Mouse (Mus musculus) thymus, postnatal 0 days (tissue): Measurements from ENCODE around the gene Pcsk1n. TPM values are rescaled to one million over a fixed set of nuclear protein-coding genes. Genes with fewer than 3 reads are reported as not detected.
"Not testable (repeated sequence)": the region's sequence is repeated elsewhere in the genome, so short reads cannot be mapped to it uniquely, and the experiment has no call there.

ENCODE experiments used
- DNase-seq: peaks from one replicate; pipeline ENCODE4 v3.0.0-alpha.2; 2015; ENCODE audit warnings: low spot score
- polyA plus RNA-seq: library from polyadenylated mRNA; unstranded; fragments of >200 nt; fragmentation: Nextera tagmentation; extraction: Ambion mirVana; gene quantifications from 2 replicates; pipeline ENCODE4 v1.2.1, GENCODE M21; 2015

Gene Pcsk1n
- polyA plus RNA-seq: 0.18 and 0.21 TPM in 2 replicates

DNA sequence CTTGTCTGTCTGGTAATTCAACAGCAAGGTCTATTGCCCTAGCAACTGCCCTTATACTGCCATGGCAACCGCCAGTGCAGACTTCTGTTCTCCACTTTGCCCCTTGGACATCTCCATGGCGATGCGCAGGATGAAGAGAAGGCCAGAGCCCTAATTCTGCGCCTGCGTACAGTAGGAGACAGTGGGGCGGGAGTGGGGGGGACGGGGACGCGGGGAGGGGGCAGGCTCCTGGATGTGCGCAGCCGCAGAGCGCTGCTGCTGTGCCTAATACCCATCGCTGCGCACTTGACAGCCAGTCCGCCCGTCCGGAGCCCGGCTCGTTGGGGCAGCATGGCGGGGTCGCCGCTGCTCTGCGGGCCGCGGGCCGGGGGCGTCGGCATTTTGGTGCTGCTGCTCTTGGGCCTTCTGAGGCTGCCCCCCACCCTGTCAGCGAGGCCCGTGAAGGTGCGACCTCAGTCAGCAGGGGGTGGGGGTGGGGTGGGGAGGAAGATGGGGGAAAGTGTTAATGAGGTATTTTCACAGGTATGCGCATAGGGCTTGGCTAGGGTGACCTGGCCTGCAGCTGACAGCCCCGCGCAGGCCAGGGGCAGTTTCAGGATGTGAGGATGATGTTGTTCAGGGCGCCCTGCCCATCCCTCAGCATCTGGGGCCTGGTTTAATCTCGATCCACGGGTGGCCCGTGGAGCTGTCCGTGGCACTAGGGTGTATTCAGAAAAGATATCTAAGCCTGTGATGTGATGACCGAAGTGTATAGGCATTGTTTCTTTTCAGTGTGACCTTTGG is at the start of gene Pcsk1n:
Gene Pcsk1n, plus strand, starts transcription at position 222 of the 783 bp plus-strand sequence.
- DNase-seq: no peak

DNA sequence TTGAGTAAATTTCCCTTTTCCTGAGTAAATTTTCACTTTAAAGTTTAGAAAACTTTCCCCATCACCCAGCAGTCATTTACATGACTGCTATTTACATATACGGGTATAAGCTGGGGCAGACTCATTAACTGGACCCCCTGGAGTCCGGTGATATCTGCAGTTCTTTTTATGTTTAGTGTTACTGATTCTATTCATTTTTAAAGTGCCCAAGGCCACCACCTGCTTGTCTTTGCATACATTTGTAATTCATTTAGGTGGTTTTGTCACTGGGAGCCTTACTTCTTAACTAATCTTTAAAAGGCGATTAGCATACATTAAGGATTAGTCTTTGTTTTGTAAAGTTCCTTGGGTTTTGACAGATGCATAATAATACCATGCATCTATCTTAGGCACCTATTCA is 49.8 kb upstream of the Pcsk1n start:
- no peak for DNase-seq

GRCm38 (mm10) chrX:7878007-7878419 is 41.6 kb upstream of the Pcsk1n start, which contains the start of gene Pim2:
TSS of gene Pim2 (plus strand) at chrX:7878262.
- peak; percentile 91 for DNase-seq

DNA sequence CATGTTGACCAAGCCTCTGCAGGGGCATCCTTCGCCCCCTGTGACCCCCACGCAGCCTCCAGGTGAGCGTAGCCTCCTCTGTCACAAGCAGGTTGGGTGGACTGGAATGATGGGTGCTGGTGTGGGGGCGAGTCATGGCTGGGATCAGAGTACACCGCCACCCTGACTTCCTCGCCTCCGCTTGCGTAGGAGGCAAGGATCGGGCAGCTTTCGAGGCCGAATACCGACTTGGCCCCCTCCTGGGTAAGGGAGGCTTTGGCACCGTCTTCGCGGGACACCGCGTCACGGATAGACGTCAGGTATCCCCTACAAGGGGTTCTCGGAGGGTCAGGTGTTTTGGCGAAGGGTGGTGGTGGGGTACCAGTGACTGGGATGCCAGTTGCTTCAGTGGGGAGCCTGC is 41.1 kb upstream of the Pcsk1n start:
- no peak for DNase-seq

DNA sequence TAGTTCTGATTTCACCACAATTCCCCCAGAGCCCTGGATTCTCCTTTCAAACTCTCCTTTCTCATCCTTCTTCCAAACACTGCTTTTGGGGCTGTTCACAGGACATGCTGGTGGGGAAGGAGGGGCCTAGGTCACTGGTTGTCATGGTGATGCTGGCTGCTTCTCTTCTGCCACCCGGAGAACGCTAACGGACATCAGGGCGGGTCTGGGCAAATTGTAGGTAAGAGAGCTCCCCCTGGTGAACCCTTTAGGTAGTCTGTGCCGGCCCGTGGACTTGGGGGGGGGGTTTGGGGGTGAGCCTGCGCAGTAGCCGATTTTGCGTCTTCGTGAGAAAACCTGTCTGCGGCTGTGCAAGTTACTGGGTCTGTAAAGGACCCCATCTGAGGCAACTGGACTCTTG is 39.8 kb upstream of the Pcsk1n start:
- peak; percentile 66 for DNase-seq

GRCm38 (mm10) chrX:7883841-7884567 is 35.6 kb upstream of the Pcsk1n start, which contains the start of gene Slc35a2:
TSS of gene Slc35a2 (plus strand) at chrX:7884028.
- DNase-seq: peak; percentile 64

DNA sequence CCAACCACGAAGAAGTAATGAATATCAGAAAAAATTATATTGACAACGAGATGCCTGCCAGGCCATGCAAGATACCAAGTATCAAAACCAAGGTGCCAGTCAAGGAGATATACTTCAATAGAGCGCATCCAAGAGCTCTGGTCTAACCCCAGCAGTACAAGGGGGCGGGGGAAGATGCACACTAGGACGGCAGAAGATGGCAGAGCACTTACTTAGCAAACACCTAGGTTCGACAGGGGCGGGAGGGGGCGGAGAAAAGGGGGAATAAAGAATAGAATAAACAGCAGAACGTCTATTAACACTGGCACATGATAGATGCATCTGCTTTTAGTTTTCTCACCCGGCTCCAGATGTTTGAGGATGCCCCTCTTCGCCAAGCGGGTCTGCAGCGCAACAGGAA is 21.4 kb upstream of the Pcsk1n start:
- DNase-seq: peak; percentile 10

DNA sequence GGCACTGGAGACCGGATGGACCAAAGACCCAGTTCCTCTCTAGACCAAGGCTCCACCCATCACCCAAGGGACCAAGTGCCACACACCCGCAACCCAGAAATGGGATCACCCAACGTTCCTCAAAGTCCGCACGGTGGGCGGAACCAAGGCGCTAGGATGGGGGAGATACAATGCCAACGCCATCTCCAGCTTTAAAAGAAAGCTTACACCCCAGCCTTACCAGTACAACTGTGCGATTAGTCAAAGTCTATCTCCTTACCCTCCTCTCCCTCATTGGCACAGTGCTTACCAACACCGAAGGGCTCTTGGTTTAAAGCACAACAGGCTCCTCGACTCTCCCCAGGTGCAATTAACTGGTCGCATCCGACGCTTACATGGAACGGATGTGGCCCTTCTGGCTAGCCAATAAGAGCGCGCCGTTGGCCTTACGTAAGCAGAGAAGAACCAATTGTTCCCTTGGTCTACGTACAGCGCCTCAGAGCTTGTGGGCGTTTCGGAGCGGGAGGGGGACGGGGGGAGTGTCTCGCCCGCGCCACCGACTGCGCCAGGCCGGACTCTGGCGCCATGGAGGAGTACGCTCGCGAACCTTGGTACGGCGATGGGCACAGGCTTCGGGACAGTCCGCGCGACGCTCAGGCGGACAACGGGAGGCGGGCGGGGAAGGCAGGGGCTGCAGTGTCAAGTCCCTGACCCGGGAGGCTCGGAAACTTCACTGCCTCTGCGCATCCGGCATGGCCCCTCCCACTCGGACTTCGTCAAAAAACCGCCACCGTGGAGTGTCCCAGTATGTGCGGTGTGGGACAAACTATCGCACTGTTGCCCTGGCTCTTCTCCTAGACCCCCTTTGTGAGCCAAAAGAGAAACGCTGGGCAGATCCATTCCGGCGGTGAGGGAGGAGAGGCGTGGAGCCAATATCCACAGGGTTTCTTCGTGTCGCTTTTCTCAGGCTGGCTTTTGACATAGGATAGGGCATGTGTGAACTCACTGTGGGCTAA is 20.4 kb upstream of the Pcsk1n start, which contains the start of the genes Pqbp1 and Timm17b:
Gene Pqbp1, minus strand, starts transcription at position 390 of the 995 bp plus-strand sequence.
Gene Timm17b, plus strand, starts transcription at position 478 of the 995 bp plus-strand sequence.
- peak; percentile 91 for DNase-seq

DNA sequence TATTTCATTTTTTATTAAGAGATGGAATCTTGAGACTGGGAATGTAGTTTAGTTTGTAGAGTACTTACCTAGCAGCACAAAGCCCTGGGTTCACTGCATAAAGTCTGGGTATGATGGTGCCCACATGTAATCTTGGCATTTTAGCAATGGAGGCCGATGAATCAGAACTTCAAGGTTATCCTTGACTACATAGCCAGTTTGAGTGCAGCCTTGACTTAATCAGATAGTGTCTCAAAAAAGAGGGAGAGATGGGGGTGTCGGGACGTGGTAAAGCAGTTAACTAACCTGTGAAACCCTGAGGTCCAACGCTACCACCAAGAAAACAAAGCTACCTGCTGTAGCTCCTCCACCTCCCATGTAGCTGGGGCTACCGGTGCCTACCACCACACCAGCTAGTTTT is 15.2 kb upstream of the Pcsk1n start:
- no peak for DNase-seq

- no peak for DNase-seq
Observed at GRCm38 (mm10) chrX:7907735-7908134, 11.9 kb upstream of the Pcsk1n start, which contains the start of gene Gm10491. TSS of gene Gm10491 (minus strand) at chrX:7907835.

DNA sequence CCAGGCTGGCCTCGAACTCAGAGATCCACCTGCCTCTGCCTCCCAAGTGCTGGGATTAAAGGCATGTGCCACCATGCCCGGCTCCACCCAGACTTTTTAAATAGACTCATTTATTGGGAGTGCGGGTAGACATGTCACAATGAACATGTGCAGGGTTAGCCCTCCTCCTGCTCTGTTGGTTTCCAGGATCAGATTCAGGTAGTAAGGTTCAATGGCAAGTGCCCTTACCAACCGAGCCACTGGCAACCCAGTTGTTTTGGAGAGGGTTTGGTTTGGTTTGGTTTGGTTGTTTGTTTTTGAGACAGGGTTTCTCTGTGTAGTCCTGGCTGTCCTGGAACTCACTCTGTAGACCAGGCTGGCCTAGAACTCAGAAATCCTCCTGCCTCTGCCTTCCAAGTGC is 10.4 kb upstream of the Pcsk1n start, which contains the start of gene Gm10490:
Gene Gm10490, plus strand, starts transcription at position 301 of the 400 bp plus-strand sequence.
- not testable (repeated sequence) for DNase-seq

DNA sequence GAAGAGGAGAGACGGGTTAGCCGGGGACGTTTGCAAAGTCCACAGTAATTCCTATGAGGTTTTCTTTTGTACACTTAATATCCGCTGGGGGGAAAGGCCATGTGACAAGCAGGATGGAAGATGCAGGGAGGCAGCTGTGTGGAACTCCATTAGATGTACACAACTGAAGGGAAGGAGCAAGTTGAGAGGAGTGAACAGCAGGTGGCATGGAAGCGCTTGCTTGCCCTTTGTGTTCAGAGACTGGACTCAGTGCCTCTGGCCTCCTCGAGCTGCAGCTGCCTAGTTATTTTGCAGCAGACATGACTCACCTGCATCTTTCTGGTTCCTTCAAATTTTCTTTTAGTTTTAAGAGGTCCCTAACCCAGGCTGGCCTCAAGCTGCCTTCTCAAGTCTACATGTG is 9.1 kb upstream of the Pcsk1n start:
- DNase-seq: no peak

DNA sequence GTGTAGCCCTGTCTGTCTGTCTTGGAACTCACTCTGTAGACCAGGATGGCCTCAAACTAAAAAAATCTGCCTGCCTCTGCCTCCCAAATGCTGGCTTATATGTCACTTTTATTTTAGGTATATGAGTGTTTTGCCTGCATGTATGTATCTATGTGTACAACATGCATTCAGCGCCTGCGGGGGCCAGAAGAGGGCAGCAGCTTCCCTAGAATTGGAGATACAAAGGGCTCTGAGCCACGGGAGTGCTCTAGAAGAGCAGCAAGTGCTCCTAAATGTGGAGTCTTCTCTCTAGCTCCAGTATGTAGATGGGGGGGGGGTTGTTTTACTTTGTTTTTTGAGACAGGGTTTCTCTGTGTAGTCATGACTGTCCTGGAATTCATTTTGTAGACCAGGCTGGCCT is 4.0 kb upstream of the Pcsk1n start:
- peak; percentile 15 for DNase-seq

DNA sequence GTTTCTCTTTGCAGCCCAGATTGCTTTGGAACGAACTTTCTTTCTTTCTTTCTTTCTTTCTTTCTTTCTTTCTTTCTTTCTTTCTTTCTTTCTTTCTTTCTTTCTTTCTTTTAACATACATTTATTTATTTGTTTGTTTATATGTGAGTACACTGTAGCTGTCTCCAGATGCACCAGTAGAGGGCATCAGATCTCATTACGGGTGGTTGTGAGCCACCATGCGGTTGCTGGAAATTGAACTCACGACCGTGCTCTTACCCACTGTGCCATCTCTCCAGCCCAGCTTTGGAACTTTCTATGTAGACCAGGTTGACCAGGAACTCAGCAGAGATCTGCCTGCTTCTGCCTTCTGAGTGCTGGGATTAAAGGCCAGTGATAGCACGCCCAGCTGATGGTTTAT is 1.7 kb upstream of the Pcsk1n start:
- DNase-seq: not testable (repeated sequence)

DNA sequence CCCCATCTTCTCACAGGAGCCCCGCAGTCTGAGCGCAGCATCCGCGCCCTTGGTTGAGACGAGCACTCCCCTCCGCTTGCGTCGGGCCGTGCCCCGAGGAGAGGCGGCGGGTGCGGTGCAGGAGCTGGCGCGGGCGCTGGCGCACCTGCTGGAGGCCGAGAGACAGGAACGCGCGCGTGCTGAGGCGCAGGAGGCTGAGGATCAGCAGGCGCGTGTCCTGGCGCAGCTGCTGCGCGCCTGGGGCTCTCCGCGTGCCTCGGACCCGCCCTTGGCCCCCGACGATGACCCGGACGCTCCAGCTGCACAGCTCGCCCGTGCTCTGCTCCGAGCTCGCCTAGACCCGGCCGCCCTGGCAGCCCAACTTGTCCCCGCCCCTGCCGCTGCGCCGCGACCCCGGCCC is 2.4 kb downstream of the Pcsk1n start:
- no peak for DNase-seq

DNA sequence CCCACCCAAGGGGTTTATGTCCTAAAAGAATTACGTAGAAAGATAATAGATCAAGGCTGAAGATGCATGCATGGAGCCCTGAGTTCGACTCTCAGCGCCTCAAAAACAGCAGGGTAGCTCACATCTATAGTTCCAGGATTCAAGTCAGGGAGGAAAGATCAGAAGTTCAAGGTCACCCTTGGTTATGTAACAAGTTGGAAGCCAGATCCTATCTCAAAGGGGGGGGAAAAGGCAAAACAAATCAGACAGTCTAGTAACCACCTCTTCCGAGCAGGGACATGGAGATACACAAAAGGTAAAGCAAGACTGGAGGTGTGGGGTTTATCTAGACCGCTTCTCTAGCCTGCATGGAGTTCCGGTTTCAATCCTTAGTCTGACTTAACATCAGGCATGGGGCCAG is 6.6 kb downstream of the Pcsk1n start:
- DNase-seq: no peak

DNA sequence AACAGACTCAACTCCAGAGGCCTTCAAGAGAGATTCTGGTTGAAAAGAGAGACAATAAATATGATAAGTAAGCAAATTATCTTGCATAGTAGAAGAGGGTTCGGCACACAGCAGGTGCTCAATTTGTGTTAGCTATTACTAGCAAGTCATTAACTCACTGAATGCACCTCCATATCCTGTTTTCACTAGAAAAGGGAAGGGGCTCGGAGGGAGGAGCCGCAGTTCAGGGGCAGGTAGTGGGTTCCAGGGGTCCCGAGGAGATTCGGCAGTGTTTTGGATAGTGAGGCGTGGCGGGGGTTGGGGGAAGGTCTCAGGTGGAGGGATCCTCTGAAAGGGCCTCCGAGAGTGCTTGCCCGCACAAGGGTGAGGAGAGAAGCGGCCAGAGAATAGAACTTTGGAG is 7.5 kb downstream of the Pcsk1n start:
- no peak for DNase-seq

DNA sequence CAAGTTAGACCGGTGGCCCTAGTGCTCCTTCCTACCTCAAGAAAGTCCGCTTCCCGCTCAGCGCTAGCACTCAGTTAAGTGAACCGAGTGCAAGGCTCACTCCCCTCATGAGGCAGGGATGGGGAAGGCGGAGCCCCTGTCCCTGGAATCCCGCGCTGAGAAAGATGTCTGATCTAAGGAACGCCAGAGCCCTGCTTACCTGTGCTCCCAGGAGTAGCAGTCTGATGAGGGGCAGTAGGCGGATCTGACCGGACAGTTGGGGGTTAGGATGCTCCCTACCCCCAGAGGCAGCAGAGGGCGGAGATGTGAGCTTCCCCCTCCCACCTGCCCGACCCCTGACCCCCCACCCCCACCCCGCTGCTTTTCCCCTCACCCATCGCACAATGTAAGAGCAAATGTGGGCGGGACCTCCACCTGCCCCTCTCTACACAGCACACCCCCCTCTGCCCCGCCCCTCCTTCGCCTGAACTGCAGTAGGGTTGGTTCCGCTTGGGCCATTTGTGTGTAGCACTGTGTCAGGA is 8.7 kb downstream of the Pcsk1n start, which contains the start of gene Eras:
Gene Eras, minus strand, starts transcription at position 338 of the 521 bp plus-strand sequence.
- DNase-seq: no peak

GRCm38 (mm10) chrX:7936874-7937273 is 17.3 kb downstream of the Pcsk1n start:
- no peak for DNase-seq

DNA sequence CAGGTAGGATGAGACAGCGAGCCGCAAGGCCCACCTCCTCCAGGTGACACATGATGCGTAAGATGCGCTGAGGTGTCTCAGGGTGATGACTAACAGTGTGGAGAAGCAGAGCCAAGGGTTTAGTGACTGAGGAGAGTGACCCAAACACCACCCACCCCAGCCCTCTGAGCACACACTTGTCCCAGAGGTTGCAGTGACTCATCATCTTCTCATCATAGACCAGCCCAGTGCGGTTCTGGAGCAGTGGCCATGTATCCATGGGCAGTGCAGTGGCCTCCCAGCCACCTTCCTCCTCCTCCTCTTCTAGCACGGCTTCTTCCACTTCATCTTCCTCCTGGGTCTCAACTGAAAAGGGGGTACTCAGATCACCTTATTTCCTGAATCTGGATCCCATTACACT is 18.0 kb downstream of the Pcsk1n start:
- DNase-seq: no peak
